Mouse (Mus musculus) thymus, adult 2 months (tissue): Measurements from ENCODE around the gene Ppp1r13b.

ENCODE experiments used
- CTCF ChIP-seq: fragments of 200-500 bp; IDR thresholded peaks from 2 replicates; pipeline ENCODE4 v1.5.1; 2012; ENCODE audit warnings: mild to moderate bottlenecking, control low read depth, low read length, moderate library complexity, borderline replicate concordance; ENCODE audit not compliant: control insufficient read depth, poor library complexity, insufficient read depth; ENCODE audit errors: extremely low read depth
- POLR2A ChIP-seq: fragments of 200-500 bp; IDR thresholded peaks from 2 replicates; pipeline ENCODE4 v1.6.1; 2012; ENCODE audit warnings: mild to moderate bottlenecking, low read length, control low read depth, moderate library complexity; ENCODE audit not compliant: control insufficient read depth, poor library complexity, insufficient read depth; ENCODE audit errors: extremely low read depth

DNA sequence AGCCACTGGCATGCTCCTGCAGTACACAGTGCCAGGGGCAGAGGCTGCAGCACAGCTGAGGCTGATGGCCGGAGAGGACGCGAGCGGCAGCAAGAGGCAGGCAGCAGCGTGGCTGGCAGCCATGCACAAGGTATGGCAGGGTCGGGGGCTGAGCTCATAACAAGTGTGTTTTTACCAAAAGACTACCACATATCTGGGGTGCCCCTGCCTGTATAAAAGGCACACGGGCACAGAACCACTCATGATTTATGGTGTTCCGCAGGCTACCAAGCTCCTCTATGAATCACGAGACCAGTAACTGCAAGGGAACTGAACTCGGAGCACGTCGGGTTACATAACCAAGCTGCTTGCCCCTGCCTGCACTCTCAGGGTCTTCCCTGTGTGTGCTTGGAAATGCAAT, 80.4 kb downstream of the Ppp1r13b start:
- TF ChIP-seq POLR2A (no peak), CTCF (no peak)
